Mouse (Mus musculus) lung, postnatal 0 days (tissue): ENCODE results near the gene Smarcd3. TPM values are rescaled to one million over a fixed set of nuclear protein-coding genes. Genes with fewer than 3 reads are reported as not detected.

Experiments
- ATAC-seq: fragments of 200-750 bp; cut with Nextera tagmentation; 2 replicates; pipeline ENCODE4 v1.8.0; 2017; ENCODE audit warnings: moderate library complexity
- DNase-seq: peaks from one replicate; pipeline ENCODE4 v3.0.0-alpha.2; 2016; ENCODE audit warnings: low spot score
- H3K27ac ChIP-seq: fragments of 300-500 bp; sonication (generic); 2 replicates; pipeline ENCODE4 v1.5.1; 2014; ENCODE audit warnings: antibody characterized with exemption, mild to moderate bottlenecking, low read length, mixed read lengths
- H3K27me3 ChIP-seq: fragments of 300-500 bp; sonication (generic); replicated peaks from 2 replicates; pipeline ENCODE4 v1.6.1; 2014; ENCODE audit warnings: low read length, mixed read lengths; ENCODE audit not compliant: insufficient read depth
- H3K36me3 ChIP-seq: fragments of 300-500 bp; sonication (generic); 2 replicates; pipeline ENCODE4 v1.6.1; 2014; ENCODE audit warnings: low read length, mixed read lengths; ENCODE audit not compliant: insufficient read depth
- H3K4me1 ChIP-seq: fragments of 300-500 bp; sonication (generic); 2 replicates; pipeline ENCODE4 v1.6.1; 2014; ENCODE audit warnings: antibody characterized with exemption, low read depth, low read length, mixed read lengths; ENCODE audit not compliant: insufficient read depth
- H3K4me2 ChIP-seq: fragments of 300-500 bp; sonication (generic); replicated peaks from 2 replicates; pipeline ENCODE4 v1.6.1; 2014; ENCODE audit warnings: low read depth, mild to moderate bottlenecking, low read length, moderate library complexity, mixed read lengths
- H3K4me3 ChIP-seq: fragments of 300-500 bp; sonication (generic); 2 replicates; pipeline ENCODE4 v1.5.1; 2014; ENCODE audit warnings: low read depth, low read length
- H3K9ac ChIP-seq: fragments of 300-500 bp; sonication (generic); replicated peaks from 2 replicates; pipeline ENCODE4 v1.6.1; 2014; ENCODE audit warnings: low read depth, mild to moderate bottlenecking
- H3K9me3 ChIP-seq: fragments of 300-500 bp; sonication (generic); 2 replicates; pipeline ENCODE4 v1.6.1; 2016; ENCODE audit warnings: low read length, mixed read lengths
- CTCF ChIP-seq: IDR thresholded peaks from 2 replicates; pipeline ENCODE4 v1.5.1; 2016; ENCODE audit warnings: antibody characterized with exemption, mild to moderate bottlenecking
- EP300 ChIP-seq: IDR thresholded peaks from 2 replicates; pipeline ENCODE4 v1.6.1; 2016; ENCODE audit warnings: antibody characterized with exemption, mild to moderate bottlenecking, control low read depth
- WGBS: fragments of 180-500 bp; shearing (Covaris S2); extraction: QIAGEN DNeasy Blood & Tissue Kit; methylation state at CpG from one replicate; pipeline ENCODE4 v1.1.7; 2014; 5-methylcytosine and 5-hydroxymethylcytosine counted together
- microRNA counts: library from miRNA; unstranded; fragments of <30 nt; microRNA quantifications from one replicate; lab custom pipeline; 2015
- microRNA-seq: library from miRNA; unstranded; fragments of <30 nt; microRNA quantifications from one replicate; pipeline ENCODE4, GENCODE M21; 2016
- polyA plus RNA-seq: library from polyadenylated mRNA; unstranded; fragments of >200 nt; fragmentation: Nextera tagmentation; extraction: Ambion mirVana; gene quantifications from 2 replicates; pipeline ENCODE4 v1.2.1, GENCODE M21; 2015

Smarcd3 gene
- polyA plus RNA-seq, 1 experiment from 2014 or later, result 8.0 TPM

DNA sequence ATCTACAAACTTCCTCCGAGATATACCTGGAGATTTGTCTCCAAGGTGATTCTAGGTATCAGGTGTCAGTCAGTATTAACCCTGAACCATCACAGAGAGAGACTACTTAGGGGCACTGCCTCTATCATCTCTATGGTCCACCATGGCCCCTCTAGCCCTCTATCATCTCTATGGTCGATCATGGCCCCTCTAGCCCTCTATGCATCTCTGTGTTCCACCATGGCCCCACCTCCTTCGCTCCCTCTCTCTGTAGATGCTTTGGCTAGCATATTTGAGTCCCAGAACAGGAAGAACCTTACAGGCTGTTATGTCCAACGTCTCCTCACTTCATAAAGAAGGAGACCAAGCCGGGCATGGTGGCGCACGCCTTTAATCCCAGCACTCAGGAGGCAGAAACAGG lies 81.6 kb downstream of the Smarcd3 start:
- 0 out of 2 replicates have a peak, but pooled peaks cover 3% of the 10 kb centered on the region for H3K27me3 ChIP-seq
- H3K36me3 ChIP-seq, result no peaks in the 10 kb centered on the region
- no peak overlapping the region for H3K27ac ChIP-seq
- DNase-seq, result no peak
- H3K9ac ChIP-seq, result no peak overlapping the region
- ATAC-seq, result no peak
- no peak for TF ChIP-seq EP300
- TF ChIP-seq CTCF, result no peak
- 0 out of 2 replicates have a peak, but pooled peaks cover 10% of the 10 kb centered on the region for H3K4me1 ChIP-seq
- H3K4me3 ChIP-seq, result no peak overlapping the region
- WGBS, result 75% methylated on average over 7 of the region's 7 CpGs
- H3K9me3 ChIP-seq, result no peaks in the 10 kb centered on the region
- no peak overlapping the region for H3K4me2 ChIP-seq

DNA sequence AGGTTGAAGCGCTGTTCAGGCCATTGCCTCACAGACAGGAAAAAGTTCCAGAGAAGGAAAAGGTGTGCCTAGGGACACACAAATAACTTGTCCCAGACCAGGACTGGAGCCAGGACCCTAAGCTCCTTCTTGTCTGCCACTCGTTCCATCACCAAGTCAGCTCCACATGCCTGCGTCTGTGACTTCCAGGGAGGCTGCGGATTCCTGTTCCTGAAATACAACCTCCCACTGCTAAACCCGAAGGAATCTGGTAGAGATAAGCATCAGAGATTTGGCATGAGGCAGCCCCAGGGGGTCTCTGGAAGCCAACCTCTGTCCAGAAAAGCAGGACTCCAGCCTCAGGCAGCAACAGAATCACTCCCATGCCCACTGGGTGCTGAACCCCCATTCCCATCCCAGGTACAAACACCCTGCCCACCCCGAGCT lies 83.1 kb downstream of the Smarcd3 start:
- Histone ChIP-seq H3K9ac (no peak overlapping the region), H3K4me1 (0 out of 2 replicates have a peak, but pooled peaks cover 10% of the 10 kb centered on the region), H3K36me3 (no peaks in the 10 kb centered on the region), H3K4me2 (peak overlapping the region; percentile 52), H3K27ac (no peak overlapping the region), H3K27me3 (0 out of 2 replicates have a peak, but pooled peaks cover 3% of the 10 kb centered on the region), H3K9me3 (no peaks in the 10 kb centered on the region), H3K4me3 (no peak overlapping the region)
- DNase-seq (no peak), ATAC-seq (no peak)
- TF ChIP-seq CTCF, result no peak
- TF ChIP-seq EP300, result no peak
- 10% methylated on average over 6 of the region's 6 CpGs for WGBS

MicroRNA genes within 50 kb of the gene (microRNA counts, 519-probe panel; counts per million panel counts)
- microRNA mmu-miR-671-3p (lab: Ali Mortazavi, UCI) (not detected), microRNA mmu-miR-671-5p (lab: Ali Mortazavi, UCI) (not detected)

Small RNA genes within 50 kb of the gene (microRNA-seq; reads per million reads assigned to microRNA genes)
- gene Mir671, result 200 reads per million, percentile 57 among the genes with 10 or more reads in this experiment

Other genes starting within 250 kb of the Smarcd3 start
- 0.54 and 0.94 TPM in 2 replicates for gene Atg9b, start 232.3 kb downstream of the Smarcd3 start, polyA plus RNA-seq
- 22.4 and 25.6 TPM in 2 replicates for gene Abcb8, start 230.7 kb downstream of the Smarcd3 start, polyA plus RNA-seq
- 0.07 and 0.29 TPM in 2 replicates for gene Asic3, start 211.0 kb downstream of the Smarcd3 start, polyA plus RNA-seq
- 31.1 and 31.6 TPM in 2 replicates for gene Cdk5, start 200.9 kb downstream of the Smarcd3 start, polyA plus RNA-seq
- 28.9 and 35.0 TPM in 2 replicates for gene Slc4a2, start 200.6 kb downstream of the Smarcd3 start, polyA plus RNA-seq
- gene Fastk, start 179.1 kb downstream of the Smarcd3 start, polyA plus RNA-seq, result 58.4 and 65.1 TPM in 2 replicates
- 16.6 and 17.7 TPM in 2 replicates for gene Tmub1, start 176.6 kb downstream of the Smarcd3 start, polyA plus RNA-seq
- 44.7 and 51.2 TPM in 2 replicates for gene Agap3, start 172.2 kb downstream of the Smarcd3 start, polyA plus RNA-seq
- gene Gbx1, start 97.2 kb downstream of the Smarcd3 start, polyA plus RNA-seq, result 0.06 TPM in 1 of 2 replicates, not detected in the other
- 0.21 and 0.29 TPM in 2 replicates for gene Asb10, start 83.4 kb downstream of the Smarcd3 start, polyA plus RNA-seq
- not detected in 2 replicates for gene 4931409K22Rik, start 67.6 kb downstream of the Smarcd3 start, polyA plus RNA-seq
- gene Abcf2, start 46.9 kb downstream of the Smarcd3 start, polyA plus RNA-seq, result 47.7 TPM in 2 replicates
- gene Chpf2, start 37.7 kb downstream of the Smarcd3 start, polyA plus RNA-seq, result 18.3 and 22.5 TPM in 2 replicates
- 33.0 and 34.5 TPM in 2 replicates for gene Nub1, start 61.1 kb upstream of the Smarcd3 start, polyA plus RNA-seq
- gene Wdr86, start 106.3 kb upstream of the Smarcd3 start, polyA plus RNA-seq, result 11.0 and 12.5 TPM in 2 replicates
- gene Crygn, start 133.6 kb upstream of the Smarcd3 start, polyA plus RNA-seq, result 5.8 TPM in 2 replicates
- gene Rheb, start 218.2 kb upstream of the Smarcd3 start, polyA plus RNA-seq, result 180 and 189 TPM in 2 replicates